Mouse (Mus musculus): Measurements from ENCODE around the gene Slco2a1. TPM values are rescaled to one million over a fixed set of nuclear protein-coding genes. Genes with fewer than 3 reads are reported as not detected.

The Slco2a1 gene
- polyA plus RNA-seq, 1 experiment, result 0.12 TPM

GRCm38 (mm10) chr9:102995800-102996635, 7.5 kb downstream of the Slco2a1 start:
- no peaks in the 10 kb centered on the region for H3K27me3 ChIP-seq (ENCODE audit: control insufficient read depth, insufficient read depth, insufficient read length)
- H3K4me3 ChIP-seq, result no peak overlapping the region
- H3K36me3 ChIP-seq (ENCODE audit: control insufficient read depth, insufficient read depth), result no peaks in the 10 kb centered on the region
- H3K4me2 ChIP-seq (ENCODE audit: low read depth), result no peak overlapping the region
- no peak overlapping the region for H3ac ChIP-seq (ENCODE audit: control insufficient read depth, insufficient read length)
- H3K79me2 ChIP-seq (ENCODE audit: control insufficient read depth, insufficient read depth), result no peaks in the 10 kb centered on the region
- TF ChIP-seq MAX (IDR thresholded peaks at IDR 0.05; ENCODE audit: low read depth), result no peak
- no peak for TF ChIP-seq MYOG (IDR thresholded peaks at IDR 0.05; ENCODE audit: control insufficient read depth in 1 of 3, insufficient read depth in 1 of 3, insufficient read length in 2 of 3, low read depth in 2 of 3)
- no peak for TF ChIP-seq POLR2A (IDR thresholded peaks at IDR 0.05; ENCODE audit: insufficient read length, low read depth)
- TF ChIP-seq CEBPB (IDR thresholded peaks at IDR 0.05; ENCODE audit: insufficient read depth, poor library complexity, severe bottlenecking), result no peak
- no peak for TF ChIP-seq SRF (IDR thresholded peaks at IDR 0.05; ENCODE audit: control insufficient read depth, insufficient read length, low read depth)
- no peak for TF ChIP-seq MYOD1 (IDR thresholded peaks at IDR 0.05; ENCODE audit: control insufficient read depth in 1 of 3, insufficient read length in 2 of 3, low read depth in 2 of 3)
- no peak for TF ChIP-seq E2F4 (IDR thresholded peaks at IDR 0.05; ENCODE audit: insufficient read depth)
- TF ChIP-seq POLR2AphosphoS2 (IDR thresholded peaks at IDR 0.05; ENCODE audit: insufficient read length, low read depth), result no peak
- no peak for TF ChIP-seq TCF12 (IDR thresholded peaks at IDR 0.05; ENCODE audit: insufficient read depth, poor library complexity, severe bottlenecking)
- no peak for TF ChIP-seq REST (IDR thresholded peaks at IDR 0.05; ENCODE audit: insufficient read depth, insufficient read length)
- TF ChIP-seq USF1 (IDR thresholded peaks at IDR 0.05; ENCODE audit: low read depth), result no peak
- TF ChIP-seq TCF3 (IDR thresholded peaks at IDR 0.05; ENCODE audit: insufficient read length, low read depth), result no peak

- H3K27me3 ChIP-seq (ENCODE audit: control insufficient read depth, insufficient read depth, insufficient read length), result no peaks in the 10 kb centered on the region
- no peak overlapping the region for H3K4me3 ChIP-seq
- no peak for TF ChIP-seq SRF (IDR thresholded peaks at IDR 0.05; ENCODE audit: control insufficient read depth, insufficient read length, low read depth)
- H3K79me2 ChIP-seq (ENCODE audit: control insufficient read depth, insufficient read depth), result no peaks in the 10 kb centered on the region
- no peak overlapping the region for H3ac ChIP-seq (ENCODE audit: control insufficient read depth, insufficient read length)
- H3K4me2 ChIP-seq (ENCODE audit: low read depth), result no peak overlapping the region
- no peaks in the 10 kb centered on the region for H3K36me3 ChIP-seq (ENCODE audit: control insufficient read depth, insufficient read depth)
These were observed 11.9 kb downstream of the Slco2a1 start for GRCm38 (mm10) chr9:103000384-103000783.

GRCm38 (mm10) chr9:103004343-103004742, 15.8 kb downstream of the Slco2a1 start:
- Histone ChIP-seq H3ac (ENCODE audit: control insufficient read depth, insufficient read length) (no peak overlapping the region), H3K27me3 (ENCODE audit: control insufficient read depth, insufficient read depth, insufficient read length) (no peaks in the 10 kb centered on the region), H3K4me3 (no peak overlapping the region), H3K36me3 (ENCODE audit: control insufficient read depth, insufficient read depth) (no peaks in the 10 kb centered on the region), H3K79me2 (ENCODE audit: control insufficient read depth, insufficient read depth) (no peaks in the 10 kb centered on the region), H3K4me2 (ENCODE audit: low read depth) (no peak overlapping the region)
- no peak for TF ChIP-seq POLR2AphosphoS2 (IDR thresholded peaks at IDR 0.05; ENCODE audit: insufficient read length, low read depth)
- no peak for TF ChIP-seq TCF12 (IDR thresholded peaks at IDR 0.05; ENCODE audit: insufficient read depth, poor library complexity, severe bottlenecking)
- TF ChIP-seq E2F4 (IDR thresholded peaks at IDR 0.05; ENCODE audit: insufficient read depth), result no peak
- no peak for TF ChIP-seq MYOD1 (IDR thresholded peaks at IDR 0.05; ENCODE audit: control insufficient read depth in 1 of 3, insufficient read length in 2 of 3, low read depth in 2 of 3)
- no peak for TF ChIP-seq CEBPB (IDR thresholded peaks at IDR 0.05; ENCODE audit: insufficient read depth, poor library complexity, severe bottlenecking)
- TF ChIP-seq MYOG (IDR thresholded peaks at IDR 0.05; ENCODE audit: control insufficient read depth in 1 of 3, insufficient read depth in 1 of 3, insufficient read length in 2 of 3, low read depth in 2 of 3), result no peak
- no peak for TF ChIP-seq TCF3 (IDR thresholded peaks at IDR 0.05; ENCODE audit: insufficient read length, low read depth)
- no peak for TF ChIP-seq REST (IDR thresholded peaks at IDR 0.05; ENCODE audit: insufficient read depth, insufficient read length)
- no peak for TF ChIP-seq SRF (IDR thresholded peaks at IDR 0.05; ENCODE audit: control insufficient read depth, insufficient read length, low read depth)
- TF ChIP-seq POLR2A (IDR thresholded peaks at IDR 0.05; ENCODE audit: insufficient read length, low read depth), result no peak
- no peak for TF ChIP-seq USF1 (IDR thresholded peaks at IDR 0.05; ENCODE audit: low read depth)
- no peak for TF ChIP-seq MAX (IDR thresholded peaks at IDR 0.05; ENCODE audit: low read depth)

- no peaks in the 10 kb centered on the region for H3K27me3 ChIP-seq (ENCODE audit: control insufficient read depth, insufficient read depth, insufficient read length)
- H3ac ChIP-seq (ENCODE audit: control insufficient read depth, insufficient read length), result no peak overlapping the region
- no peaks in the 10 kb centered on the region for H3K36me3 ChIP-seq (ENCODE audit: control insufficient read depth, insufficient read depth)
- H3K79me2 ChIP-seq (ENCODE audit: control insufficient read depth, insufficient read depth), result no peaks in the 10 kb centered on the region
- no peak for TF ChIP-seq CEBPB (IDR thresholded peaks at IDR 0.05; ENCODE audit: insufficient read depth, poor library complexity, severe bottlenecking)
- no peak for TF ChIP-seq USF1 (IDR thresholded peaks at IDR 0.05; ENCODE audit: low read depth)
- TF ChIP-seq MYOG (IDR thresholded peaks at IDR 0.05; ENCODE audit: control insufficient read depth in 1 of 3, insufficient read depth in 1 of 3, insufficient read length in 2 of 3, low read depth in 2 of 3), result no peak
- H3K4me2 ChIP-seq (ENCODE audit: low read depth), result no peak overlapping the region
- H3K4me3 ChIP-seq, result no peak overlapping the region
These were observed 19.2 kb downstream of the Slco2a1 start for GRCm38 (mm10) chr9:103007699-103008078.

GRCm38 (mm10) chr9:103008079-103008855, 19.8 kb downstream of the Slco2a1 start:
- H3K4me3 ChIP-seq, result no peak overlapping the region
- H3K79me2 ChIP-seq (ENCODE audit: control insufficient read depth, insufficient read depth), result no peaks in the 10 kb centered on the region
- no peak overlapping the region for H3ac ChIP-seq (ENCODE audit: control insufficient read depth, insufficient read length)
- H3K27me3 ChIP-seq (ENCODE audit: control insufficient read depth, insufficient read depth, insufficient read length), result no peaks in the 10 kb centered on the region
- no peaks in the 10 kb centered on the region for H3K36me3 ChIP-seq (ENCODE audit: control insufficient read depth, insufficient read depth)
- no peak for TF ChIP-seq MAX (IDR thresholded peaks at IDR 0.05; ENCODE audit: low read depth)
- no peak for TF ChIP-seq MYOG (IDR thresholded peaks at IDR 0.05; ENCODE audit: control insufficient read depth in 1 of 3, insufficient read depth in 1 of 3, insufficient read length in 2 of 3, low read depth in 2 of 3)
- no peak for TF ChIP-seq E2F4 (IDR thresholded peaks at IDR 0.05; ENCODE audit: insufficient read depth)
- no peak for TF ChIP-seq SRF (IDR thresholded peaks at IDR 0.05; ENCODE audit: control insufficient read depth, insufficient read length, low read depth)
- no peak for TF ChIP-seq TCF3 (IDR thresholded peaks at IDR 0.05; ENCODE audit: insufficient read length, low read depth)
- TF ChIP-seq CEBPB (IDR thresholded peaks at IDR 0.05; ENCODE audit: insufficient read depth, poor library complexity, severe bottlenecking), result no peak
- TF ChIP-seq REST (IDR thresholded peaks at IDR 0.05; ENCODE audit: insufficient read depth, insufficient read length), result no peak
- no peak for TF ChIP-seq TCF12 (IDR thresholded peaks at IDR 0.05; ENCODE audit: insufficient read depth, poor library complexity, severe bottlenecking)
- TF ChIP-seq POLR2AphosphoS2 (IDR thresholded peaks at IDR 0.05; ENCODE audit: insufficient read length, low read depth), result no peak
- TF ChIP-seq MYOD1 (IDR thresholded peaks at IDR 0.05; ENCODE audit: control insufficient read depth in 1 of 3, insufficient read length in 2 of 3, low read depth in 2 of 3), result no peak
- no peak for TF ChIP-seq USF1 (IDR thresholded peaks at IDR 0.05; ENCODE audit: low read depth)
- no peak for TF ChIP-seq POLR2A (IDR thresholded peaks at IDR 0.05; ENCODE audit: insufficient read length, low read depth)
- H3K4me2 ChIP-seq (ENCODE audit: low read depth), result no peak overlapping the region
